Mouse (Mus musculus) left cerebral cortex, postnatal 4 days (tissue): ENCODE results near the gene Ikzf4. TPM values are rescaled to one million over a fixed set of nuclear protein-coding genes. Genes with fewer than 3 reads are reported as not detected.

Experiments used
- microRNA-seq: library from miRNA; unstranded; fragments of <30 nt; microRNA quantifications from one replicate; pipeline ENCODE4 v1.2.0, GENCODE M21; 2022
- total RNA-seq, 2 experiments: library from RNA; stranded (reverse); gene quantifications; 2 replicates each; pipeline ENCODE4 v1.2.3; 2021

The Ikzf4 gene
- total RNA-seq, 2 experiments from 2014 or later, result 25.0 to 30.7 TPM

Small RNA genes within 50 kb of the gene (microRNA-seq; reads per million reads assigned to microRNA genes)
- gene Mir6917, result not detected

Other genes starting within 250 kb of the Ikzf4 start
- gene Slc39a5, start 244.8 kb downstream of the Ikzf4 start, total RNA-seq, result under 1 TPM; 0.40 to 0.42 TPM
- 10 to 100 TPM; 95.1 to 99.1 TPM for gene Nabp2, start 234.5 kb downstream of the Ikzf4 start, total RNA-seq
- 10 to 100 TPM; 92.0 to 94.7 TPM for gene Rnf41, start 234.3 kb downstream of the Ikzf4 start, total RNA-seq
- gene Smarcc2, start 186.7 kb downstream of the Ikzf4 start, total RNA-seq, result 100 to 1,000 TPM; 295 to 311 TPM
- 100 to 1,000 TPM; 499 to 509 TPM for gene Myl6, start 151.8 kb downstream of the Ikzf4 start, total RNA-seq
- 10 to 100 TPM; 61.7 to 65.2 TPM for gene Myl6b, start 147.3 kb downstream of the Ikzf4 start, total RNA-seq
- 10 to 100 TPM; 13.7 to 16.3 TPM for gene Esyt1, start 120.1 kb downstream of the Ikzf4 start, total RNA-seq
- gene Zc3h10, start 98.2 kb downstream of the Ikzf4 start, total RNA-seq, result 10 to 100 TPM; 14.0 to 15.2 TPM
- 1,000 to 10,000 TPM; 2,825 to 2,926 TPM for gene Rpl41, start 96.7 kb downstream of the Ikzf4 start, total RNA-seq
- 100 to 1,000 TPM; 111 TPM for gene Pa2g4, start 80.0 kb downstream of the Ikzf4 start, total RNA-seq
- under 1 TPM; 0.62 to 0.66 TPM for gene Erbb3, start 56.3 kb downstream of the Ikzf4 start, total RNA-seq
- 100 to 1,000 TPM; 595 to 651 TPM for gene Rps26, start 19.2 kb downstream of the Ikzf4 start, total RNA-seq
- gene Suox, start 28.1 kb upstream of the Ikzf4 start, total RNA-seq, result 10 to 100 TPM; 10.5 to 11.0 TPM
- gene Rab5b, start 50.3 kb upstream of the Ikzf4 start, total RNA-seq, result 100 to 1,000 TPM; 113 TPM
- gene Pmel, start 58.2 kb upstream of the Ikzf4 start, total RNA-seq, result 1 to 10 TPM in 1 of 2 experiments, under 1 TPM in 1; 0.50 to 1.6 TPM
- gene Cdk2, start 59.0 kb upstream of the Ikzf4 start, total RNA-seq, result 10 to 100 TPM in 1 of 2 experiments, 1 to 10 TPM in 1; 8.1 to 10.0 TPM
- 1 to 10 TPM; 7.5 to 7.7 TPM for gene Dgka, start 98.9 kb upstream of the Ikzf4 start, total RNA-seq
- gene Pym1, start 101.9 kb upstream of the Ikzf4 start, total RNA-seq, result 10 to 100 TPM; 37.5 TPM
- gene Mmp19, start 144.9 kb upstream of the Ikzf4 start, total RNA-seq, result 1 to 10 TPM in 1 of 2 experiments, under 1 TPM in 1; 0.74 to 1.3 TPM
- 10 to 100 TPM; 59.3 to 63.3 TPM for gene Dnajc14, start 158.1 kb upstream of the Ikzf4 start, total RNA-seq
- gene Tmem198b, start 158.4 kb upstream of the Ikzf4 start, total RNA-seq, result 10 to 100 TPM; 14.1 to 14.2 TPM
- gene Sarnp, start 171.3 kb upstream of the Ikzf4 start, total RNA-seq, result 10 to 100 TPM; 50.9 to 53.4 TPM
- 1 to 10 TPM; 4.3 to 5.2 TPM for gene Ormdl2, start 175.7 kb upstream of the Ikzf4 start, total RNA-seq
- 10 to 100 TPM; 18.8 to 20.1 TPM for gene Gdf11, start 245.7 kb upstream of the Ikzf4 start, total RNA-seq